Mouse (Mus musculus): Measurements from ENCODE around the gene Gna13.

DNA sequence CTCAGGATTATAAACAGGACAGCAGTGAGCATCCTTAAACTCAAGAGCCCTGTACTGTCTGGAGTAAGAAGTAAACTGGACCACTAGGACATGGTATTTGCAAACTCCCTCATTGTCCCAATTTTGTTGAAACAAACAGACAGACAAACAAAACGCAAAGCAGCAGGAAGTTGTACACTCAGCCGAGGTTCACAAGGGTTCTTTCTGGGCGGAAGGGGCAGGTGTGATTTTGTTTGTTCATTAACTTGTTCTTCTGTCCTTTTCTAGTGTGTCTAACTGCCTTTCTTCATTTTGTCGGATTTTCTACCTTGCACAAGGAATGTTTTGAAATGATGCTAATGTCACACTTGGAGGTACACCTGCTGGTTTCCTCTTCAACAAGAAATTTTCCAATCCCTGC, 56.8 kb downstream of the Gna13 start:
- no peak for TF ChIP-seq CTCF (IDR thresholded peaks at IDR 0.05; ENCODE audit: extremely low read depth, insufficient read depth, insufficient read length, insufficient replicate concordance)
- no peak for TF ChIP-seq POLR2A (IDR thresholded peaks at IDR 0.05; ENCODE audit: low read depth, low read length)

Measured in spleen, adult 2 months (tissue).